Mouse (Mus musculus) lung, adult 2 months (tissue): ENCODE data around the gene Tdrd9.

Experiments
- CTCF ChIP-seq: fragments of 200-500 bp; IDR thresholded peaks from 2 replicates; pipeline ENCODE4 v1.5.1; 2011; ENCODE audit warnings: mild to moderate bottlenecking, low read length, control low read depth; ENCODE audit not compliant: insufficient read depth
- POLR2A ChIP-seq: fragments of 200-500 bp; IDR thresholded peaks from 2 replicates; pipeline ENCODE4 v1.6.1; 2011; ENCODE audit warnings: low read depth, mild to moderate bottlenecking, control low read depth, low read length, borderline replicate concordance; ENCODE audit errors: extremely low read depth

- TF ChIP-seq CTCF (no peak), POLR2A (no peak)
Observed at GRCm38 (mm10) chr12:111927338-111927737, 44.0 kb upstream of the Tdrd9 start.
